Mouse (Mus musculus) gastrocnemius, postnatal 14 days (tissue): ENCODE measurements around the gene Hdac7. TPM values are rescaled to one million over a fixed set of nuclear protein-coding genes. Genes with fewer than 3 reads are reported as not detected.

Experiments used
- DNase-seq: peaks from one replicate; pipeline ENCODE4 v3.0.0; 2021; ENCODE audit warnings: mixed read lengths
- intact Hi-C: fragments of 180-260 bp; cut with DNase I; formaldehyde crosslinking; loops from one replicate; pipeline ENCODE4 v1.15.1; 2025; ENCODE audit warnings: low total_unique reads
- total RNA-seq, 2 experiments: library from RNA; stranded (reverse); gene quantifications; 2 replicates each; pipeline ENCODE4 v1.2.3; 2021

The Hdac7 gene
- total RNA-seq, 2 experiments from 2014 or later: 18.2 to 23.3 TPM

- DNase-seq: no peak
- intact Hi-C loops: no loop called here
Observed at GRCm38 (mm10) chr15:97760006-97760405, 84.3 kb downstream of the Hdac7 start.

GRCm38 (mm10) chr15:97755361-97755760, 88.9 kb downstream of the Hdac7 start:
- no peak for DNase-seq
- intact Hi-C loops: no loop called here

- intact Hi-C loops: no loop called here
- DNase-seq: no peak
Observed at GRCm38 (mm10) chr15:97754476-97754875, 89.8 kb downstream of the Hdac7 start.

- DNase-seq: no peak
- intact Hi-C loops: no loop called here
Observed at GRCm38 (mm10) chr15:97752491-97752890, 91.8 kb downstream of the Hdac7 start.

GRCm38 (mm10) chr15:97751676-97752075, 92.6 kb downstream of the Hdac7 start:
- intact Hi-C loops: no loop called here
- no peak for DNase-seq

- peak; percentile 67 for DNase-seq
- intact Hi-C loops: no loop called here
Observed at GRCm38 (mm10) chr15:97750697-97751096, 93.6 kb downstream of the Hdac7 start.

GRCm38 (mm10) chr15:97749841-97750240, 94.5 kb downstream of the Hdac7 start:
- intact Hi-C loops: no loop called here
- DNase-seq: no peak

GRCm38 (mm10) chr15:97749397-97749796, 94.9 kb downstream of the Hdac7 start:
- no peak for DNase-seq
- intact Hi-C loops: no loop called here

- intact Hi-C loops: no loop called here
Observed at GRCm38 (mm10) chr15:97748964-97749363, 95.3 kb downstream of the Hdac7 start.

GRCm38 (mm10) chr15:97748309-97748708, 96.0 kb downstream of the Hdac7 start:
- intact Hi-C loops: no loop called here
- no peak for DNase-seq

More at GRCm38 (mm10) chr15:97748964-97749363, 95.3 kb downstream of the Hdac7 start:
- DNase-seq: no peak

GRCm38 (mm10) chr15:97747486-97747885, 96.8 kb downstream of the Hdac7 start:
- intact Hi-C loops: no loop called here
- DNase-seq: no peak

- intact Hi-C loops: no loop called here
- no peak for DNase-seq
Observed at GRCm38 (mm10) chr15:97746748-97747147, 97.6 kb downstream of the Hdac7 start.

- no peak for DNase-seq
- intact Hi-C loops: no loop called here
Observed at GRCm38 (mm10) chr15:97746278-97746677, 98.0 kb downstream of the Hdac7 start.

GRCm38 (mm10) chr15:97745331-97745730, 99.0 kb downstream of the Hdac7 start:
- intact Hi-C loops: no loop called here

GRCm38 (mm10) chr15:97744930-97745329, 99.4 kb downstream of the Hdac7 start:
- intact Hi-C loops: no loop called here
- peak; percentile 45 for DNase-seq

More at GRCm38 (mm10) chr15:97745331-97745730, 99.0 kb downstream of the Hdac7 start:
- peak; percentile 71 for DNase-seq

GRCm38 (mm10) chr15:97743961-97744525, 100.3 kb downstream of the Hdac7 start:
- intact Hi-C loops: no loop called here
- DNase-seq: no peak

GRCm38 (mm10) chr15:97743210-97743609, 101.1 kb downstream of the Hdac7 start:
- intact Hi-C loops: no loop called here

More at GRCm38 (mm10) chr15:97743210-97743609, 101.1 kb downstream of the Hdac7 start:
- DNase-seq: no peak

Other genes with a start within 250 kb of the Hdac7 start
- gene Rpap3, start 138.7 kb downstream of the Hdac7 start, total RNA-seq: 10 to 100 TPM in 1 of 2 experiments, 1 to 10 TPM in 1; 9.4 to 10.4 TPM
- gene Endou, start 113.2 kb downstream of the Hdac7 start, total RNA-seq: under 1 TPM; 0.49 to 0.60 TPM
- gene Rapgef3, start 76.5 kb downstream of the Hdac7 start, total RNA-seq: 1 to 10 TPM; 6.2 to 9.7 TPM
- gene Slc48a1, start 66.0 kb downstream of the Hdac7 start, total RNA-seq: 10 to 100 TPM; 39.9 to 40.3 TPM
- under 1 TPM; 0.12 to 0.49 TPM for gene Vdr, start 66.1 kb upstream of the Hdac7 start, total RNA-seq
- 1 to 10 TPM; 8.0 to 8.7 TPM for gene Tmem106c, start 119.7 kb upstream of the Hdac7 start, total RNA-seq
- 10 to 100 TPM; 21.8 to 23.5 TPM for gene Col2a1, start 160.2 kb upstream of the Hdac7 start, total RNA-seq
- 1,000 to 10,000 TPM; 1,399 to 1,520 TPM for gene Pfkm, start 248.1 kb upstream of the Hdac7 start, total RNA-seq
- 1 to 10 TPM; 6.8 to 7.0 TPM for gene Senp1, start 249.2 kb upstream of the Hdac7 start, total RNA-seq